Mouse (Mus musculus): ENCODE results near the gene Fam129c.

DNA sequence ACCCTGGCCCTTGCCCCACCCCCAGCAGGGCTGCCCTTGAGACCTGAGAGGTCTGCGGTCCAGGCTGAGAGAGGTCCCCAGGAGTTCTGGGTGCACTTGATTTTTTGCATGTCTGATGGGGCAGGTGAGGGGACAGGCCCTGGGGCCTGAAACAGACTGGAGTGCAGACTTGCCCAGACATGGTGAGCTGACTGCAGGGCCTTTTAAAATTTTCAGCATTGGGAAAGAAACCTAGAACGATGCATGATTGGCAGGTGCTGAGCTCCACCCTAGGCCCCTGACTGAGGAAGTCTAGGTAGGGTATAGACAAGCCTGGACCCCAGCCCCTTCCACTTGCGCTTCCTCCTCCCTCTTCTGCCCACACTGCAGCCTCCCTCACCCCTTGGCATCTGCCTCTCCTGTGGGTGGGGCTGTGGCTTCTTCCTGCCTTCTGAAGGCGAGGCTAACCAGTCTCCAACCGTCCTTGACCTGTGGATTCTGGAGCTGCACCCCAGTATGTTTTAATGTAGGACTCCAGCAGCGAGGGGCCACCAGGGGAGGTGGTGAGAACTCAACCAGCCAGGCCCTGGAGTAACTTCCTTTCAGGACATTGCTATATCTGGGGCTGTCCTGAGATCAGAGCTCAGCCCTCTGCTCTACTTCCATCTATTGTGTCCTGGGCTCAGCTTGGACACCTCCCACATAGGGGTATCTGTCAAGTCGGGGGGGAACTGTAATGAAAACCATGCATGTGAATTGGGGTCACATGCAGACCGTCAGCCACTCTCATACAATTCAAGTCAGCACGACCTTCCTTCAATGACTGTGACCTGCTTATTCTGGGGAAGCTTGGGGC is 30.0 kb downstream of the Fam129c start:
- TF ChIP-seq CTCF (IDR thresholded peaks at IDR 0.05; ENCODE audit: borderline replicate concordance, control insufficient read depth, extremely low read depth, insufficient read depth, low read length, poor library complexity) (no peak), POLR2A (IDR thresholded peaks at IDR 0.05; ENCODE audit: control insufficient read depth, extremely low read depth, insufficient read depth, low read length, poor library complexity) (no peak)
